Mouse (Mus musculus) bone marrow, adult 2 months (tissue): ENCODE data around the gene Fam210b. TPM values are rescaled to one million over a fixed set of nuclear protein-coding genes. Genes with fewer than 3 reads are reported as not detected.

ENCODE experiments used
- H3K27ac ChIP-seq: fragments of 200-500 bp; 2 replicates; pipeline ENCODE4 v1.5.1; 2012; ENCODE audit warnings: low read depth, mild to moderate bottlenecking, control low read depth, inconsistent platforms, low read length; ENCODE audit not compliant: control insufficient read depth, poor library complexity, insufficient read depth
- H3K4me1 ChIP-seq: fragments of 200-500 bp; 2 replicates; pipeline ENCODE4 v1.6.1; 2011; ENCODE audit warnings: low read length; ENCODE audit not compliant: control insufficient read depth, insufficient read depth
- H3K4me3 ChIP-seq: fragments of 200-500 bp; replicated peaks from 2 replicates; pipeline ENCODE3; 2011; ENCODE audit warnings: mild to moderate bottlenecking, low read depth, low read length, control low read depth; ENCODE audit not compliant: control insufficient read depth
- CTCF ChIP-seq: fragments of 200-500 bp; IDR thresholded peaks from 2 replicates; pipeline ENCODE4 v1.5.1; 2011; ENCODE audit warnings: low read length, control low read depth; ENCODE audit not compliant: control insufficient read depth, insufficient read depth
- POLR2A ChIP-seq: fragments of 200-500 bp; IDR thresholded peaks from 2 replicates; pipeline ENCODE4 v1.6.1; 2011; ENCODE audit warnings: low read depth, mild to moderate bottlenecking, control low read depth, low read length, borderline replicate concordance; ENCODE audit not compliant: control insufficient read depth
- WGBS: fragments of 180-500 bp; shearing (Covaris S2); methylation state at CpG from one replicate; pipeline ENCODE4 v1.1.7; 2018; 5-methylcytosine and 5-hydroxymethylcytosine counted together
- polyA plus RNA-seq: library from polyadenylated mRNA; stranded (reverse); fragments of >200 nt; gene quantifications from 2 replicates; pipeline ENCODE4 v1.2.4, GENCODE M21; 2011; ENCODE audit warnings: low replicate concordance; ENCODE audit not compliant: missing spikeins, insufficient read depth, insufficient read length

The Fam210b gene
- polyA plus RNA-seq, 1 experiment, result 31.2 TPM

DNA sequence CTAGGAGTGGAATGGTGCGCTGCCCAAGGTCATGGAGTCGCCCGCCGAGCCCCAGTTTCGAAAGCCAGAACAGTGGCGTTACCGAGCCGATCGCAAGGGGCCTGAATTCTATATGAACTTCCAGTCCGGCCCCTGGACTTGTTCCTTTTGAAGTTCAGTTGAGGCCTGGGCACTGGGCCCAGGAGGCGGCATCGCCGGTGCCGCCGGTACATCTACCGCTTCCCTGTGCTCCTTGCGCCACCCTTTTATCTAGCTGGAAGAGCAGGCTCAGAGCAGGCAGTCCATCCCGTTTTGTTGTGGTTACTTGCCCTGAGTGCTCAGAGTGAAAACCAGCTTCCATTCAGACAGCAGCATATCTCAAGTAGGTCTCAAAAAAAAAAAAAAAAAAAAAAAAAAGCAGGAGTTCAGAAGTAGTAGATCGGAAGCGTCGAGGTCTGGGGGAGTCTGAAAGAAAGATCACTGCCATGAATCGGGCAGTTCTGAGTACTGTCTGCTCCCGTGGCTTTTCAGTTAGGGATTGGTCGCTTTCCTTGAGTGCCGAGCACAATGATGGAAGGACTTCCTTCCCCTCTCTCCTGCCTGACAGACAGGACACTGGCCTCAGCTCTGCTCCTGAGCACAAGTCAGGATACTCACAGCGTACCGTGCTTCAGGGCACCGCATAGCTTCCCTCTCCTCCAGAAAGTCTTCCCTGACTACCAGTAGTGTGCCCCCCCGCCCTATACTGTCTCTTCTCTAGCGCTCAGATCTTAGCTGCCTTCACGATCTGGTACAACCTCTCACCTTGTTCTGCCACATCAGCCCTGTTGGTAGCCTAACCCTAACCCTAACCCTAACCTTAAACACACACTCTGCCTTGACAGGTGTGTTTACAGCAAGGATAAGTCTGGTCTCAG is 917 bp downstream of the Fam210b start:
- WGBS, result 15% methylated on average over 31 of the region's 31 CpGs
- TF ChIP-seq POLR2A (no peak), CTCF (no peak)
- peak overlapping the region; percentile 87 for H3K27ac ChIP-seq
- H3K4me1 ChIP-seq, result peaks cover 3% of the 10 kb centered on the region
- H3K4me3 ChIP-seq, result peak overlapping the region; percentile 83

GRCm38 (mm10) chr2:172346933-172347611 is 1.7 kb downstream of the Fam210b start:
- peaks cover 3% of the 10 kb centered on the region for H3K4me1 ChIP-seq
- H3K4me3 ChIP-seq, result peak overlapping the region; percentile 83
- peak overlapping the region; percentile 87 for H3K27ac ChIP-seq
- 79% methylated on average over 8 of the region's 8 CpGs for WGBS
- no peak for TF ChIP-seq CTCF
- TF ChIP-seq POLR2A, result no peak

DNA sequence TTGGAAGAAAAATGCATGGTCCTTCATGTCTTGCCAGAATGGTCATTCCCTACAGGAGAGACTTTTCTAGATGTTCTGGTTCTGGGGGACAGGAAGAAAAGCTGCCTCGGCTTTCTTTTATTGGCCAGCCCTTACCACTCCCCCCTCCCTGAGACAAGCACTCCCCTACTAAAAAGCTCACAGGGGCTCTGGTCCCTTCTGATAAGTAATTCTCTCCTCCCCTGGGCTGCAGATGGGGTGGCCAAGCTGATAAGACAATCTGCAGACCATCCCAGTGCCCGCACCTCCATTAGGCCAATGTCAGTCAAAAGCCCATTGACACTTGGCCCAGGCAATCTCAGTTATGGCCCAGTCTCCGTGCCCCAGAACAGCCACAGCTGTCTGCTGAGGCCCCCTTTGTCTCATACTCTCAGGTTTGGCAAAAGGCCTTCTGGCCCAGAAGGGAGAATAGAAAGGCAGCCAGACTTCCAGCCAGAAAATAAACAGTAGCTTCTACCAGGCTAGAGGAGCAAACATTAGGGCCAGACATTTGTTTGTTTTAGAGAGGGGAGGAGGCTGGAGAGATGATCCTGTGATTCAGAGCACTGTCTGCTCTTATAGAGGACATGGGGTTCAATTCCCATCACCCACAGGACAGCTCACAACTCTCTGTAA is 3.1 kb downstream of the Fam210b start:
- H3K4me3 ChIP-seq, result peak overlapping the region; percentile 56
- H3K27ac ChIP-seq, result peak overlapping the region; percentile 87
- peaks cover 3% of the 10 kb centered on the region for H3K4me1 ChIP-seq
- no peak for TF ChIP-seq CTCF
- no peak for TF ChIP-seq POLR2A
- 62% methylated on average over 3 of the region's 3 CpGs for WGBS

GRCm38 (mm10) chr2:172349776-172350175 is 4.4 kb downstream of the Fam210b start:
- H3K4me3 ChIP-seq, result no peak overlapping the region
- no peak overlapping the region for H3K27ac ChIP-seq
- 84% methylated on average over 14 of the region's 14 CpGs for WGBS
- peaks cover 3% of the 10 kb centered on the region for H3K4me1 ChIP-seq
- TF ChIP-seq CTCF, result no peak
- TF ChIP-seq POLR2A, result no peak

DNA sequence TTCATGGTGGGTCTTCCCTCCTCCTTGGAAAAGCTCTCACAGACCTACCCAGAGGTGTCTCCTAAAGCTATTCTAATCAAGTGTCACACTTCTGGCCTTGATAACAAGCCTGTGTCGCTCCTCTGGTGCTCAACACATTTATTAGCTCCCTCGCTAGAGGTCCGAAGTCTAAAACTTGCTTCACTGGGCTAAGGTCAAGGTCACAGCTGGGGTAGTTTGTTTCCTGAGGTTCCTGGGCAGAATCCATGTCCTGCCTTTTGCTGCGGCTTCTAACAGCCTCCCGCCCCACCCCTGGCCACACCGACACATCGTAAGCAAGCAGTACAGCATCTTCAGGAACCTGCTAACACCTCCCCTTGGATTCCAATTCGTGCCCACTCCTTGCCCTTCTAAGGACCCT is 5.4 kb downstream of the Fam210b start:
- Histone ChIP-seq H3K27ac (no peak overlapping the region), H3K4me3 (no peak overlapping the region), H3K4me1 (peaks cover 3% of the 10 kb centered on the region)
- TF ChIP-seq POLR2A (no peak), CTCF (no peak)
- 84% methylated on average over 8 of the region's 8 CpGs for WGBS

- no peak overlapping the region for H3K4me3 ChIP-seq
- TF ChIP-seq POLR2A, result no peak
- no peak for TF ChIP-seq CTCF
- H3K27ac ChIP-seq, result no peak overlapping the region
- 89% methylated on average over 9 of the region's 9 CpGs for WGBS
- H3K4me1 ChIP-seq, result peaks cover 3% of the 10 kb centered on the region
These were observed 7.9 kb downstream of the Fam210b start for GRCm38 (mm10) chr2:172353218-172353617.

- TF ChIP-seq POLR2A (no peak), CTCF (no peak)
- Histone ChIP-seq H3K27ac (no peak overlapping the region), H3K4me1 (peaks cover under 1% of the 10 kb centered on the region; the same call in 1 of the 2 replicates), H3K4me3 (no peak overlapping the region)
- 90% methylated on average over 9 of the region's 9 CpGs for WGBS
These were observed 9.4 kb downstream of the Fam210b start for GRCm38 (mm10) chr2:172354761-172355160.

- Histone ChIP-seq H3K27ac (no peak overlapping the region), H3K4me3 (no peak overlapping the region), H3K4me1 (no peaks in the 10 kb centered on the region; the same call in 1 of the 2 replicates)
- WGBS, result 90% methylated on average over 5 of the region's 5 CpGs
- TF ChIP-seq CTCF (no peak), POLR2A (no peak)
These were observed 10.5 kb downstream of the Fam210b start for GRCm38 (mm10) chr2:172355833-172356232.
